Mouse (Mus musculus) liver, embryonic 14.5 days (tissue): ENCODE measurements at regions not wholly inside any gene's neighbourhood (a gene's known extent, or its start where the extent isn't known, plus 50 kb on each side); places are given as distances from the start of the nearest gene placed in this dataset.

Experiments
- CTCF ChIP-seq: IDR thresholded peaks from 2 replicates; pipeline ENCODE4 v1.5.1; 2016; ENCODE audit warnings: antibody characterized with exemption, low read depth, control low read depth
- EP300 ChIP-seq: IDR thresholded peaks from 2 replicates; pipeline ENCODE4 v1.6.1; 2016; ENCODE audit warnings: antibody characterized with exemption, low read depth

GRCm38 (mm10) chr13:51946171-51946570 is 99.7 kb downstream of the Gadd45g start:
- TF ChIP-seq EP300 (no peak), CTCF (no peak)
